Mouse (Mus musculus): ENCODE measurements around the gene Slain2. TPM values are rescaled to one million over a fixed set of nuclear protein-coding genes. Genes with fewer than 3 reads are reported as not detected.

The Slain2 gene
- polyA plus RNA-seq, 1 experiment from 2014 or later = 25.9 TPM

GRCm38 (mm10) chr5:72896478-72897279, 17.4 kb upstream of the Slain2 start:
- Histone ChIP-seq H3K9me3 (ENCODE audit: control insufficient read depth, low read length) (no peaks in the 10 kb centered on the region), H3K4me1 (ENCODE audit: control insufficient read depth, insufficient read depth, low read length) (no peaks in the 10 kb centered on the region), H3K36me3 (ENCODE audit: control insufficient read depth, insufficient read depth, low read length) (no peaks in the 10 kb centered on the region), H3K4me3 (replicated peaks; ENCODE audit: low read depth, low read length) (no peak overlapping the region), H3K27ac (replicated peaks; ENCODE audit: low read depth, low read length) (no peak overlapping the region), H3K4me2 (ENCODE audit: low read length) (no peak overlapping the region), H3K27me3 (ENCODE audit: control insufficient read depth, insufficient read depth, low read length) (no peaks in the 10 kb centered on the region), H3K9ac (replicated peaks; ENCODE audit: low read length) (no peak overlapping the region)
- no peak for DNase-seq
- no peak for ATAC-seq (ENCODE audit: low FRiP score, low TSS enrichment)
- 66% methylated on average over 18 of the region's 18 CpGs for WGBS

DNA sequence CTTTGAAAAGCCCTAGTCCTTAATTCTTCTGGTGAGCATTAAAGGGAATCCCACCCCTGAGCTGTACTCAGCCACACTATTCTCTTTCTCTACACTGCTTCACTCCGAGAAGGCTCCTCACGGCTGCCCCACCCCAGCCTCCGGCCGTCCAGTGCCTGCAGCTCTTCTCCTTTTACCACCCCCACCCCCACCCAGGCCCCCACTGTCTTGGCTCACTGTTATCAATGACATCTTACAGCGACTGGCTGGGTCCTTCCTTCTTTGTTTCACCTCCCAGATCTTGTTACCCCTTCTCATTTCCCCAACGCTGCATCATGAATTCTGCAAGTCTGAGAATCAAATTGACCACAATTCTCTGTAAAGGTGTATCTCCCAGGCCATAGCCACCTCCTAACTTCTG, 16.1 kb upstream of the Slain2 start:
- no peak overlapping the region for H3K27ac ChIP-seq (replicated peaks; ENCODE audit: low read depth, low read length)
- no peaks in the 10 kb centered on the region for H3K4me1 ChIP-seq (ENCODE audit: control insufficient read depth, insufficient read depth, low read length)
- no peaks in the 10 kb centered on the region for H3K27me3 ChIP-seq (ENCODE audit: control insufficient read depth, insufficient read depth, low read length)
- H3K36me3 ChIP-seq (ENCODE audit: control insufficient read depth, insufficient read depth, low read length) = no peaks in the 10 kb centered on the region
- WGBS = 58% methylated on average over 6 of the region's 6 CpGs
- no peak for DNase-seq
- no peak overlapping the region for H3K4me3 ChIP-seq (replicated peaks; ENCODE audit: low read depth, low read length)
- no peak for ATAC-seq (ENCODE audit: low FRiP score, low TSS enrichment)
- H3K9ac ChIP-seq (replicated peaks; ENCODE audit: low read length) = no peak overlapping the region
- H3K9me3 ChIP-seq (ENCODE audit: control insufficient read depth, low read length) = no peaks in the 10 kb centered on the region
- no peak overlapping the region for H3K4me2 ChIP-seq (ENCODE audit: low read length)

DNA sequence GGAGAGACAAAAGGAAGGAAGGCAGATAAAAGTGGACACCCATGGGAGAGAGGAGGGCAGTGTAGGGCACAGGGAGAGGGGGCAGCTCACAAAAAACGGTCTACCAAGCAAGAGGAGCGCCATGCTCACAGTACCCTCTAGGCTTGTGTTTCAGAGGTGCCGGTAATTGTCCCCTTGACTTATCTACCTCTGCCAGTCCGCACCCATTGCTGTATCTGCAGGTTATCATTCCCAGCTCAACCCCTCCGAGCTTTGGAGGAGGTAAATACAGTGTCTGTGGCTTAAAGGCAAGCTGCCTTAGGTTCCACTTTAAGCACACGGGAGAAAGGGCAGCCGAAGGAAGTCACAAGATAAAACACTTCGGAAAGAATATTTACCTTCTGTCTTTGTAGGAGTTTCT, 14.8 kb upstream of the Slain2 start:
- H3K27ac ChIP-seq (replicated peaks; ENCODE audit: low read depth, low read length) = no peak overlapping the region
- no peaks in the 10 kb centered on the region for H3K4me1 ChIP-seq (ENCODE audit: control insufficient read depth, insufficient read depth, low read length)
- ATAC-seq (ENCODE audit: low FRiP score, low TSS enrichment) (no peak), DNase-seq (no peak)
- no peak overlapping the region for H3K4me2 ChIP-seq (ENCODE audit: low read length)
- 92% methylated on average over 8 of the region's 8 CpGs for WGBS
- H3K9me3 ChIP-seq (ENCODE audit: control insufficient read depth, low read length) = no peaks in the 10 kb centered on the region
- no peaks in the 10 kb centered on the region for H3K36me3 ChIP-seq (ENCODE audit: control insufficient read depth, insufficient read depth, low read length)
- H3K9ac ChIP-seq (replicated peaks; ENCODE audit: low read length) = no peak overlapping the region
- no peak overlapping the region for H3K4me3 ChIP-seq (replicated peaks; ENCODE audit: low read depth, low read length)
- no peaks in the 10 kb centered on the region for H3K27me3 ChIP-seq (ENCODE audit: control insufficient read depth, insufficient read depth, low read length)

DNA sequence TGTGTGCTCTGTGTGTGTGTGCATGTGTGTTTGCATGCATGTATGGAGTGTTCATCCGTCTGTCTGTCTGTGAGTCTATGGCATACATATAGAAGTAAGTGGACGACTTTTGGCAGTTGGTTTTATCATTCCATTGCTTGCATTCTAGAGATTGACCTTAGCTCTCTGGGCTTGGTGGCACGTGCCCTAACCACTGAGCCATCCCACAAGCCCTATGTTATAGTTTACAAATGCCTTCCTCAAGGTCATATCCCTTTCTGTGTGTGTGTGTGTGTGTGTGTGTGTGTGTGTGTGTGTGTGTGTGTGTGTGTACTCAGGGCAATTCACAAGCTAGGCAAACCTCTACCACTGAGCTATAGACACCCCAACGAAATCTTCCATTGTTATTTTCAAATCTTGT, 12.2 kb upstream of the Slain2 start:
- Histone ChIP-seq H3K4me1 (ENCODE audit: control insufficient read depth, insufficient read depth, low read length) (no peaks in the 10 kb centered on the region), H3K36me3 (ENCODE audit: control insufficient read depth, insufficient read depth, low read length) (no peaks in the 10 kb centered on the region), H3K27ac (replicated peaks; ENCODE audit: low read depth, low read length) (no peak overlapping the region)

GRCm38 (mm10) chr5:72902312-72902711, 11.8 kb upstream of the Slain2 start:
- Histone ChIP-seq H3K9me3 (ENCODE audit: control insufficient read depth, low read length) (no peaks in the 10 kb centered on the region), H3K4me3 (replicated peaks; ENCODE audit: low read depth, low read length) (no peak overlapping the region), H3K36me3 (ENCODE audit: control insufficient read depth, insufficient read depth, low read length) (no peaks in the 10 kb centered on the region), H3K27ac (replicated peaks; ENCODE audit: low read depth, low read length) (no peak overlapping the region), H3K4me1 (ENCODE audit: control insufficient read depth, insufficient read depth, low read length) (no peaks in the 10 kb centered on the region), H3K4me2 (ENCODE audit: low read length) (no peak overlapping the region), H3K27me3 (ENCODE audit: control insufficient read depth, insufficient read depth, low read length) (no peaks in the 10 kb centered on the region), H3K9ac (replicated peaks; ENCODE audit: low read length) (no peak overlapping the region)
- ATAC-seq (ENCODE audit: low FRiP score, low TSS enrichment) = no peak
- DNase-seq = no peak
- WGBS = 49% methylated on average over 3 of the region's 3 CpGs

More for the DNA sequence above, 12.2 kb upstream of the Slain2 start:
- no peak for ATAC-seq (ENCODE audit: low FRiP score, low TSS enrichment)
- Histone ChIP-seq H3K4me3 (replicated peaks; ENCODE audit: low read depth, low read length) (no peak overlapping the region), H3K9ac (replicated peaks; ENCODE audit: low read length) (no peak overlapping the region), H3K27me3 (ENCODE audit: control insufficient read depth, insufficient read depth, low read length) (no peaks in the 10 kb centered on the region), H3K4me2 (ENCODE audit: low read length) (no peak overlapping the region), H3K9me3 (ENCODE audit: control insufficient read depth, low read length) (no peaks in the 10 kb centered on the region)
- WGBS = 83% methylated on average over 4 of the region's 4 CpGs
- no peak for DNase-seq

DNA sequence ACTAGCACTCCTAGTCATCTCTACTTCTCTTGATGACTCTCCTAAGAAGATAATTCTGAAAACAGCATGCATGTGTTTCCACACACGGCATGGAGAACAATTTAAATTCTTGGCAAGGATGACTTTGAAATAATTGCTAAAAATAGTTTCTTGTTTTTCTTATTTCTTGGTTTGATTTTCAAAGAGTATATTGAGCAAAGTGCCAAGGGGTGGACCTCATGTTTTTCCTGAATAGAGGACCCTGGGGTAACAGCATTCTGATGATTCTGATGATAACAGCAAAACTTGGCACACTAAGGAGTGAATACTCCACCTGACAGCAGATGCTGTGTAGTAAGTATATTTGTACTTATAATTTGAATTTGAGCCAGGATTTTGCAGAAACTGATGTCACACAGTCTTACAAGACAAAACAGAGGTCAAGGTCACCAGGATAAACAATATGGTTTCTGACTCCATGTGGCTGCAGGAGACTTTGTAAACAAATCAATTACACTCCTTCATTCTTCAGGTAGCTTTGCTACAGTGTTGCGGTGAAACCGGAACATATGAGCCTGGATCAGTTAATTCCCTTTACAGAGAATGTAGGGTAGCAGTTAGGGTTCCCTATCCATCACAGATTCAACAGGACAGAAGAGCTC, 11.1 kb upstream of the Slain2 start:
- no peaks in the 10 kb centered on the region for H3K9me3 ChIP-seq (ENCODE audit: control insufficient read depth, low read length)
- H3K36me3 ChIP-seq (ENCODE audit: control insufficient read depth, insufficient read depth, low read length) = no peaks in the 10 kb centered on the region
- no peak overlapping the region for H3K4me2 ChIP-seq (ENCODE audit: low read length)
- no peak for DNase-seq
- no peak for ATAC-seq (ENCODE audit: low FRiP score, low TSS enrichment)
- WGBS = 94% methylated on average over 3 of the region's 3 CpGs
- no peak overlapping the region for H3K4me3 ChIP-seq (replicated peaks; ENCODE audit: low read depth, low read length)
- no peaks in the 10 kb centered on the region for H3K4me1 ChIP-seq (ENCODE audit: control insufficient read depth, insufficient read depth, low read length)
- no peaks in the 10 kb centered on the region for H3K27me3 ChIP-seq (ENCODE audit: control insufficient read depth, insufficient read depth, low read length)
- no peak overlapping the region for H3K9ac ChIP-seq (replicated peaks; ENCODE audit: low read length)
- H3K27ac ChIP-seq (replicated peaks; ENCODE audit: low read depth, low read length) = no peak overlapping the region

DNA sequence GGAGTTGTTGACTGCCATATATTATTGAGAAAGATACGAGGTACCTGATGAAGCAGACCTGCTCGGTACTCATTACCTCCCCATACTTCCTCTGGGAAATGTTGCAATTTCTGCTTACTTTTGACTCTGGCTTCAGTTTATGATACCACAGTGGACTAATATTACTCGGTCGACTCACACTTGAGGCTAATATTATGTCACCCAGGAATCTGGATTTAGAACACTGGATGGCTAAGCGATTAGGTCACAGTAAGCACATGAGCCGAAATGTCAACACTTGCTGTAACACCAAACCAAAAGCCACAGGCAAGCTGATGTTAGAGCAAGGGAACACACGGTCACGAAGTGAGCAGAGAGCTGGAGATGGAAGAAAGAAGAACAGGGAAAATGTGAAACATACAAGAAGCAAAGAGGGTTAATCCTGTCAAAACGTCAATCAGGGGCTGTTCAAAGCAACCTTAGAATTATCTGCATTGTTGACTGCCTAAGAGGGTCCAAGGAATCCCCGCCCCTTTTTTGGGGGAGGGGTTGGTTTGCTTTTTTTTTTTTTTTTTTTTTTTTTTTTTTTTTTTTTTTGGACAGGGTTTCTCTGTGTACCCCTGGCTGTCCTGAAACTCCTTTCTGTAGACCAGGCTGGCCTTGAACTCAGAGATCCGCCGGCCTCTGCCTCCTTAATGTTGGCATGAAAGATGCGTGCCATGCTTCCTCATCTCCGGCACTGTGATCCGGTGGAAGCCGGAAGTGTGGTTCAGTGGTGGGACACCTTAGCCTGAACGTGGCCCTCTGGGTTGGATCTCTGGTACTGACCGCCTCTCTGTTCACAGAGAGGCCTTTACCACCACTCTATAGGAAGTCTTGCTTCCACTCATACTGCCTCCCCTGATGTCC, 9.0 kb upstream of the Slain2 start:
- 83% methylated on average over 18 of the region's 18 CpGs for WGBS
- no peak for ATAC-seq (ENCODE audit: low FRiP score, low TSS enrichment)
- peak; percentile 4 for DNase-seq

DNA sequence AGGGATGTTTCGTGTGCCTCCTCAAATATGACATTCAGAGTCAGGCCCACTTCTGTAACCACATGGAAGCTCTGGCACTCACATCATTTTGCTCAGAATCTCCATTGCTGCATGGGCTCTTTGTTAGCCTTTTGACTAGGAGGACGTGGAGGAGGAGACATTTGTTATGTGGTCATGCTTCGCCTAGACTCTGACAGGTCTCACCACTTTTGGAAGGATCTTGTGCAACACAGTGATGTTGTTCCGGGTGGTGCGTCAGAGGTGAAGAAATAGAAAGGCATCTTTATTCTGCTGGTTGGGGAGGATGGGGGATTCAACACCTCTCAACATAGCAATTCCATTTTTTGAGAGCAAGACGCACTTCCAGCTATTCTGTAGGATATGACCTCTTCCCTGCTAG, 6.7 kb upstream of the Slain2 start:
- no peaks in the 10 kb centered on the region for H3K9me3 ChIP-seq (ENCODE audit: control insufficient read depth, low read length)
- no peaks in the 10 kb centered on the region for H3K4me1 ChIP-seq (ENCODE audit: control insufficient read depth, insufficient read depth, low read length)
- no peak overlapping the region for H3K27ac ChIP-seq (replicated peaks; ENCODE audit: low read depth, low read length)
- no peak for ATAC-seq (ENCODE audit: low FRiP score, low TSS enrichment)
- no peaks in the 10 kb centered on the region for H3K36me3 ChIP-seq (ENCODE audit: control insufficient read depth, insufficient read depth, low read length)
- no peak overlapping the region for H3K9ac ChIP-seq (replicated peaks; ENCODE audit: low read length)
- no peaks in the 10 kb centered on the region for H3K27me3 ChIP-seq (ENCODE audit: control insufficient read depth, insufficient read depth, low read length)
- no peak overlapping the region for H3K4me3 ChIP-seq (replicated peaks; ENCODE audit: low read depth, low read length)
- no peak for DNase-seq
- no peak overlapping the region for H3K4me2 ChIP-seq (ENCODE audit: low read length)
- 89% methylated on average over 6 of the region's 6 CpGs for WGBS

More for the DNA sequence above, 9.0 kb upstream of the Slain2 start:
- no peak overlapping the region for H3K4me3 ChIP-seq (replicated peaks; ENCODE audit: low read depth, low read length)
- H3K36me3 ChIP-seq (ENCODE audit: control insufficient read depth, insufficient read depth, low read length) = no peaks in the 10 kb centered on the region
- no peaks in the 10 kb centered on the region for H3K9me3 ChIP-seq (ENCODE audit: control insufficient read depth, low read length)
- H3K9ac ChIP-seq (replicated peaks; ENCODE audit: low read length) = no peak overlapping the region
- no peaks in the 10 kb centered on the region for H3K4me1 ChIP-seq (ENCODE audit: control insufficient read depth, insufficient read depth, low read length)
- no peak overlapping the region for H3K4me2 ChIP-seq (ENCODE audit: low read length)
- H3K27ac ChIP-seq (replicated peaks; ENCODE audit: low read depth, low read length) = no peak overlapping the region
- no peaks in the 10 kb centered on the region for H3K27me3 ChIP-seq (ENCODE audit: control insufficient read depth, insufficient read depth, low read length)

Data from midbrain, embryonic 14.5 days (tissue).